Mouse (Mus musculus): ENCODE results near the gene Terb2. TPM values are rescaled to one million over a fixed set of nuclear protein-coding genes. Genes with fewer than 3 reads are reported as not detected.
A peak's percentile ranks its signal among the peaks of the same experiment; 100 is the strongest.

Terb2 gene
- polyA plus RNA-seq, 1 experiment = not detected

DNA sequence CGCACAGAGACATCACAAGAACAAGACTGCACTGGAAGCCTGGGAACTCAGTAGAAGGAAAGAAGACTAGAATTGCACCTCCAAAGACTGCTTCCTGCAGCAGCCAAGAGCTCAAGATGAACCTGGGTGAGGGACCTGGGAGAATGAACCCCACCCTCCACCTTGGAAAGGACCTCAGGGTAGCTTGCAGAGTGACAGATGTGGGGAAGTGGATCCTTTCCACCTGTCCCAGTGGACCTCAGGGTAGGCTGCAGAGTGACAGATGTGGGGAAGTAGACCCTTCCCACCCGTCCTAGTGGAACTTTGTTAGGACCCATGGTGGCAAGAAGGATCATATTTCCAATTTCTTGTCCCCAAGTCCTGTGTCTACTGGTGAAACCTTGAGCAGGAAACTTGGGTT is 30.8 kb upstream of the Terb2 start:
- Histone ChIP-seq H3K4me3 (ENCODE audit: insufficient read depth, poor library complexity, severe bottlenecking) (no peak overlapping the region), H3K36me3 (ENCODE audit: control insufficient read depth, insufficient read depth) (peaks cover 47% of the 10 kb centered on the region), H3K79me2 (ENCODE audit: control insufficient read depth, insufficient read depth) (peaks cover 22% of the 10 kb centered on the region), H3K79me3 (ENCODE audit: low read depth) (peaks cover 15% of the 10 kb centered on the region), H3K27me3 (ENCODE audit: control insufficient read depth, insufficient read depth, insufficient read length) (no peaks in the 10 kb centered on the region), H3ac (ENCODE audit: control insufficient read depth, insufficient read length, low read depth) (no peak overlapping the region)
- TF ChIP-seq CEBPB (IDR thresholded peaks at IDR 0.05; ENCODE audit: low read depth) = no peak
- no peak for TF ChIP-seq MYOD1 (IDR thresholded peaks at IDR 0.05; ENCODE audit: control insufficient read depth, insufficient read length, low read depth)
- TF ChIP-seq MYOG (IDR thresholded peaks at IDR 0.05; ENCODE audit: control insufficient read depth, extremely low read depth, insufficient read length) = no peak
- TF ChIP-seq USF1 (IDR thresholded peaks at IDR 0.05; ENCODE audit: low read depth) = no peak
- TF ChIP-seq MAX (IDR thresholded peaks at IDR 0.05) = no peak
- no peak for TF ChIP-seq FOSL1 (IDR thresholded peaks at IDR 0.05; ENCODE audit: insufficient read depth, low read length, poor library complexity, severe bottlenecking)
- TF ChIP-seq CTCF (IDR thresholded peaks at IDR 0.05; ENCODE audit: control insufficient read depth, insufficient read depth, insufficient read length) = no peak

DNA sequence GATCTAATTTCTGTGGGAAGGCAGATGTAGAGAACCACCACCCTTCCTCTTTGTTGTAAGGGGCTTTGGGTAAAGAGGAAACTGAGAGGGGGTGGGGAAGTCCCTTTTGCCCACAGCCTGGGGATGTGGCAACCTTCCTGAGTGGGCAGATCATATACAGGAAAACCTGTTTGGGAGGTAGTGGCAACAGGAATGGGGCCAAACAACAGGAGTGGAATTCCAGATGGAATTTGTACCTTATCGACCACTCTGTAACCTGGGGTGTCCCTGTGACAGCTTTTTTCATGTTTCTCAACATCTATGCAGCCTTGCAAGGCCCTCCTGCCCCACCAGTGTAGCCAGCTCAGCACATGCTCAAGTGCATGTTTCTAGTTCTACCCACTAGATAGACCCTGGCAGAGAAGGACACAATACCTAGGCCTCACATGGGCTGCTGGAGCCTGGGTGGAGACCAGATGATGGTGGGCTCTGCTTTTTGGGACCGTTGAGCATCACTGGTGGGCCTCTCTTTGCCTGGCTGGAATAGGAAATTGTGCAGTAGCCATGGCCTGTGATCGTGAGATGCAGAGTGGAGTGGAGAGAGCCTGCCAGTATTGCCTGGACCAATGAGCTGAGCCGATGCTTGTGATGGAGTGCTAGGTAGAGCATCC is 29.9 kb upstream of the Terb2 start:
- peaks cover 6% of the 10 kb centered on the region for H3K79me3 ChIP-seq (ENCODE audit: low read depth)
- TF ChIP-seq MYOD1 (IDR thresholded peaks at IDR 0.05; ENCODE audit: control insufficient read depth, insufficient read length, low read depth) (no peak), MAX (IDR thresholded peaks at IDR 0.05) (no peak), CTCF (IDR thresholded peaks at IDR 0.05; ENCODE audit: control insufficient read depth, insufficient read depth, insufficient read length) (no peak), MYOG (IDR thresholded peaks at IDR 0.05; ENCODE audit: control insufficient read depth, extremely low read depth, insufficient read length) (no peak), FOSL1 (IDR thresholded peaks at IDR 0.05; ENCODE audit: insufficient read depth, low read length, poor library complexity, severe bottlenecking) (no peak), CEBPB (IDR thresholded peaks at IDR 0.05; ENCODE audit: low read depth) (no peak), USF1 (IDR thresholded peaks at IDR 0.05; ENCODE audit: low read depth) (no peak)
- H3ac ChIP-seq (ENCODE audit: control insufficient read depth, insufficient read length, low read depth) = no peak overlapping the region
- H3K36me3 ChIP-seq (ENCODE audit: control insufficient read depth, insufficient read depth) = peaks cover 38% of the 10 kb centered on the region
- no peaks in the 10 kb centered on the region for H3K27me3 ChIP-seq (ENCODE audit: control insufficient read depth, insufficient read depth, insufficient read length)
- H3K4me3 ChIP-seq (ENCODE audit: insufficient read depth, poor library complexity, severe bottlenecking) = no peak overlapping the region
- peaks cover 14% of the 10 kb centered on the region for H3K79me2 ChIP-seq (ENCODE audit: control insufficient read depth, insufficient read depth)

DNA sequence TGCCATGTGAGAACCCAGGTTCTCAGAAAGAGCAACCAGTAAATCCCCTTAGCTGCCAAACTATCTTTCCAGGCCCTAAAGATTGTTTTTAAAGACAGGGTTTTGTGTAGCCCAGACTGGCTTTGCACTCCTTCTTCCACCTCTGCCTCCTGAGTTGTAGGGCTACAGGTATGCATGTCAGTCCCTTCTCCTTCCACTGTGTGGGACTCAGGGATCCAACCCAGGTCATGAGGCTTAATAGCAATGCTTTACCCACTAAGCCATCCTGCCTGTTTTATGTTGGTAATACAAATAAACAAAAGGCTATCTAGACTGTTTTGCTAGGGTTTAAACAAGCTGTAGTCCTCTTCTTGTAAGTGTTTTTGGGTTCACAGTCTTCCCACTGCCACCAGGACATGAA is 28.5 kb upstream of the Terb2 start:
- Histone ChIP-seq H3K36me3 (ENCODE audit: control insufficient read depth, insufficient read depth) (peaks cover 24% of the 10 kb centered on the region), H3K27me3 (ENCODE audit: control insufficient read depth, insufficient read depth, insufficient read length) (no peaks in the 10 kb centered on the region), H3K79me2 (ENCODE audit: control insufficient read depth, insufficient read depth) (no peaks in the 10 kb centered on the region), H3K79me3 (ENCODE audit: low read depth) (no peaks in the 10 kb centered on the region), H3K4me3 (ENCODE audit: insufficient read depth, poor library complexity, severe bottlenecking) (no peak overlapping the region), H3ac (ENCODE audit: control insufficient read depth, insufficient read length, low read depth) (no peak overlapping the region)
- TF ChIP-seq MAX (IDR thresholded peaks at IDR 0.05) = no peak
- no peak for TF ChIP-seq MYOD1 (IDR thresholded peaks at IDR 0.05; ENCODE audit: control insufficient read depth, insufficient read length, low read depth)
- TF ChIP-seq USF1 (IDR thresholded peaks at IDR 0.05; ENCODE audit: low read depth) = no peak
- no peak for TF ChIP-seq FOSL1 (IDR thresholded peaks at IDR 0.05; ENCODE audit: insufficient read depth, low read length, poor library complexity, severe bottlenecking)
- TF ChIP-seq MYOG (IDR thresholded peaks at IDR 0.05; ENCODE audit: control insufficient read depth, extremely low read depth, insufficient read length) = no peak
- TF ChIP-seq CEBPB (IDR thresholded peaks at IDR 0.05; ENCODE audit: low read depth) = no peak
- no peak for TF ChIP-seq CTCF (IDR thresholded peaks at IDR 0.05; ENCODE audit: control insufficient read depth, insufficient read depth, insufficient read length)

DNA sequence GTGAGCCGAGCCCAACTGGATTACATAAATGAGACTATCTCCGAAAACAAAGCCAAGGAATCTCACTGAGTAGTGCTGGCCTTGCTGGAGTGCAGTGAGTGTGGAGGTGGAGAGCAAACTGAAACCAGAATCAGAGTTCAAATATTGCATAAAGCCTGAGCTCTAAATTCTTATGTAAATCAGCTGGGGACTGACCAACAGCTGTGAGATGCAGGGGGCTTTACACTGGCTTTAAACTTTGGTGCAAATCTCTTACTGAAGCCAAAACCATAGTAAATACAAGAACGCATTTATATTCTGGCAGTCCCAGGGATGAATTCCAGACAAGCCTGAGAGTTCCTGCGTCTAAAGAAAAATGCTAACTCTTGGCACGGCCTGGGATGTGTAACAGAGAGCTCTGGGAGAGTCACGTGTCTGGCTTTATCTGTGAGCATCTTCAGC is 27.7 kb upstream of the Terb2 start:
- Histone ChIP-seq H3K79me3 (ENCODE audit: low read depth) (no peaks in the 10 kb centered on the region), H3K27me3 (ENCODE audit: control insufficient read depth, insufficient read depth, insufficient read length) (no peaks in the 10 kb centered on the region), H3K4me3 (ENCODE audit: insufficient read depth, poor library complexity, severe bottlenecking) (no peak overlapping the region), H3ac (ENCODE audit: control insufficient read depth, insufficient read length, low read depth) (no peak overlapping the region), H3K36me3 (ENCODE audit: control insufficient read depth, insufficient read depth) (peaks cover 16% of the 10 kb centered on the region), H3K79me2 (ENCODE audit: control insufficient read depth, insufficient read depth) (no peaks in the 10 kb centered on the region)
- no peak for TF ChIP-seq USF1 (IDR thresholded peaks at IDR 0.05; ENCODE audit: low read depth)
- TF ChIP-seq MYOD1 (IDR thresholded peaks at IDR 0.05; ENCODE audit: control insufficient read depth, insufficient read length, low read depth) = no peak

DNA sequence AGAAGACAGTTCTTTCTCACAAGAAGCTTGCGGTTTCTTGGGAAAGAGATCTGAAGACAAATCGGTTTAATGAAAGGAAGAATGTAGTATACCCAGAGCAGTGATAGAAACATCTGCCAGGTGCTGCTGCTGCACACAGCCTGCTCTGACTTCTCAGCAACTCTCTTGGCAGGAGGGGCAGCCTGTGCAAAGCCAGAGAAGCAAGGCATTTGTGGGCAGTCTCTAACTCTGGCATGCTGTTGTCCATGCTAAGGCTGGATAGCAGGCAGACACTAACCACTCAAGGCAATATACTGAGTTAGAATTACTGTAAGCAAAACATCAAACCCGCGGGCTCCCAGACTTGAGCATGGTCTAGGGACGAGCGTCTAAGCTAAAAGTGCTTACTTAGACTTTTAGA is 26.4 kb upstream of the Terb2 start:
- TF ChIP-seq USF1 (IDR thresholded peaks at IDR 0.05; ENCODE audit: low read depth) = no peak
- no peak for TF ChIP-seq MYOG (IDR thresholded peaks at IDR 0.05; ENCODE audit: control insufficient read depth, extremely low read depth, insufficient read length)
- TF ChIP-seq CEBPB (IDR thresholded peaks at IDR 0.05; ENCODE audit: low read depth) = no peak
- no peak for TF ChIP-seq MYOD1 (IDR thresholded peaks at IDR 0.05; ENCODE audit: control insufficient read depth, insufficient read length, low read depth)
- TF ChIP-seq FOSL1 (IDR thresholded peaks at IDR 0.05; ENCODE audit: insufficient read depth, low read length, poor library complexity, severe bottlenecking) = no peak
- no peak for TF ChIP-seq MAX (IDR thresholded peaks at IDR 0.05)
- TF ChIP-seq CTCF (IDR thresholded peaks at IDR 0.05; ENCODE audit: control insufficient read depth, insufficient read depth, insufficient read length) = no peak
- H3K79me2 ChIP-seq (ENCODE audit: control insufficient read depth, insufficient read depth) = no peaks in the 10 kb centered on the region

DNA sequence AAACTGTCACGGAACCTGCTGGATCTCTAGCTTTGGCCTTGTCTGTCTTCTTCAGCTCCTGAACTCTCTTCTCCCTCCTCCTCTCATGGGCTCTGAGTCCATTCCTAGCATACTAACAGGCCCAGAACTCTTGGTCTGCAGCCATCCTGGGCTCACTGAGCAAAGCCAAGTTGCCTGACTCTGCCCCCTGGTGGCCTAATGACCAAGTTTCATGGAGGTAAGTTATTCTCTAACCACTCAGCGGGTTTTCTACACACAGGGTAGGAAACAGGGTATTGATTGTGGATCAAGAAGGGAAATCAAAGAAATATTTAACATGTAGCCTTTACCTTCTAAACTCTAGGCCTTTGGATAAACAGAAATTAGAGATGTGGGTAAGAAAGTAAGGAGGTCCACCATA is 25.4 kb upstream of the Terb2 start, which contains the start of gene Trim69:
Gene Trim69, plus strand, starts transcription at position 21 of the 400 bp plus-strand sequence.
- TF ChIP-seq CTCF (IDR thresholded peaks at IDR 0.05; ENCODE audit: control insufficient read depth, insufficient read depth, insufficient read length) (peak; percentile 14), USF1 (IDR thresholded peaks at IDR 0.05; ENCODE audit: low read depth) (no peak), FOSL1 (IDR thresholded peaks at IDR 0.05; ENCODE audit: insufficient read depth, low read length, poor library complexity, severe bottlenecking) (no peak), CEBPB (IDR thresholded peaks at IDR 0.05; ENCODE audit: low read depth) (no peak), MAX (IDR thresholded peaks at IDR 0.05) (no peak), MYOG (IDR thresholded peaks at IDR 0.05; ENCODE audit: control insufficient read depth, extremely low read depth, insufficient read length) (no peak), MYOD1 (IDR thresholded peaks at IDR 0.05; ENCODE audit: control insufficient read depth, insufficient read length, low read depth) (no peak)
- no peaks in the 10 kb centered on the region for H3K27me3 ChIP-seq (ENCODE audit: control insufficient read depth, insufficient read depth, insufficient read length)

More for the DNA sequence above, 26.4 kb upstream of the Terb2 start:
- no peaks in the 10 kb centered on the region for H3K27me3 ChIP-seq (ENCODE audit: control insufficient read depth, insufficient read depth, insufficient read length)
- no peaks in the 10 kb centered on the region for H3K79me3 ChIP-seq (ENCODE audit: low read depth)
- H3K36me3 ChIP-seq (ENCODE audit: control insufficient read depth, insufficient read depth) = peaks cover 6% of the 10 kb centered on the region
- no peak overlapping the region for H3ac ChIP-seq (ENCODE audit: control insufficient read depth, insufficient read length, low read depth)
- H3K4me3 ChIP-seq (ENCODE audit: insufficient read depth, poor library complexity, severe bottlenecking) = no peak overlapping the region

More for the DNA sequence above, 25.4 kb upstream of the Terb2 start, which contains the start of gene Trim69:
- Histone ChIP-seq H3K79me3 (ENCODE audit: low read depth) (no peaks in the 10 kb centered on the region), H3K79me2 (ENCODE audit: control insufficient read depth, insufficient read depth) (no peaks in the 10 kb centered on the region), H3K4me3 (ENCODE audit: insufficient read depth, poor library complexity, severe bottlenecking) (no peak within 1 kb of the TSS), H3ac (ENCODE audit: control insufficient read depth, insufficient read length, low read depth) (no peak within 1 kb of the TSS), H3K36me3 (ENCODE audit: control insufficient read depth, insufficient read depth) (no peaks in the 10 kb centered on the region)
